28 mouse cellular contexts compared by ENCODE assay signal in genomic region chr1:161281054-161281688, GRCm38 (mm10). TPM values are rescaled to one million over a fixed set of nuclear protein-coding genes. Genes with fewer than 3 reads are reported as not detected.
DNase-seq lines count a peak whose midpoint lies in the region; ATAC-seq and TF ChIP-seq lines count a peak whose summit lies in the region.
"Had no signal": no experiment of that assay in that cellular context is flagged by ENCODE, and none has a peak within 500 bp of the region (broad histone marks: within the 10 kb centered on the region; RNA-seq: fewer than 3 reads in every experiment).

No protein-coding gene starts in this region.

- no peaks in the 10 kb centered on the region for H3K36me3 ChIP-seq in liver, embryonic 13.5 days
- no peaks in the 10 kb centered on the region for H3K36me3 ChIP-seq in liver, postnatal 0 days (replicated peaks; ENCODE audit: insufficient read depth, low read length)
- H3K36me3 ChIP-seq in CH12.LX (replicated peaks in 1 of 2; ENCODE audit: control insufficient read depth in 1 of 2, insufficient read depth in 1 of 2, low read length in 1 of 2): no peaks in the 10 kb centered on the region
- no peaks in the 10 kb centered on the region for H3K36me3 ChIP-seq in splenic B cell, adult 2 months (ENCODE audit: control insufficient read depth, insufficient read depth, low read length, poor library complexity, severe bottlenecking)
- H3K36me3 ChIP-seq: heart, embryonic 12.5 days; liver, embryonic 15.5 days had no signal

- no peak overlapping the region for H3K9ac ChIP-seq in liver, embryonic 13.5 days
- no peak overlapping the region for H3K9ac ChIP-seq in liver, postnatal 0 days (replicated peaks)
- H3K9ac ChIP-seq in CH12.LX (ENCODE audit: insufficient read depth, low read depth): no peak overlapping the region
- H3K9ac ChIP-seq: heart, embryonic 12.5 days; liver, embryonic 15.5 days had no signal

- 0 out of 2 replicates have a peak, but pooled peaks cover 2% of the 10 kb centered on the region for H3K27me3 ChIP-seq in liver, embryonic 13.5 days
- no peaks in the 10 kb centered on the region for H3K27me3 ChIP-seq in liver, postnatal 0 days (ENCODE audit: insufficient read depth, low read length)
- H3K27me3 ChIP-seq in CH12.LX (replicated peaks): no peaks in the 10 kb centered on the region
- H3K27me3 ChIP-seq in splenic B cell, adult 2 months (ENCODE audit: control insufficient read depth, insufficient read depth, low read length, poor library complexity, severe bottlenecking): no peaks in the 10 kb centered on the region
- H3K27me3 ChIP-seq: heart, embryonic 12.5 days; liver, embryonic 15.5 days; Patski had no signal

- no peak for TF ChIP-seq EP300 in liver, postnatal 0 days (IDR thresholded peaks at IDR 0.05; ENCODE audit: low read depth)
- TF ChIP-seq EP300 in CH12.LX (IDR thresholded peaks at IDR 0.05; ENCODE audit: low read length): no peak

- no peak for TF ChIP-seq RAD21 in CH12.LX (IDR thresholded peaks at IDR 0.05; ENCODE audit: low read depth, low read length)

- no peaks in the 10 kb centered on the region for H3K9me3 ChIP-seq in liver, embryonic 13.5 days (replicated peaks)
- H3K9me3 ChIP-seq in liver, postnatal 0 days (ENCODE audit: low read length): no peaks in the 10 kb centered on the region
- no peaks in the 10 kb centered on the region for H3K9me3 ChIP-seq in CH12.LX (replicated peaks; ENCODE audit: low read length)
- H3K9me3 ChIP-seq: heart, embryonic 12.5 days; liver, embryonic 15.5 days had no signal

- no peak overlapping the region for H3K4me3 ChIP-seq in liver, embryonic 13.5 days (replicated peaks)
- H3K4me3 ChIP-seq in liver, postnatal 0 days (ENCODE audit: low read depth, low read length): no peak overlapping the region
- no peak overlapping the region for H3K4me3 ChIP-seq in CH12.LX (replicated peaks in 1 of 3; ENCODE audit: low read depth in 2 of 3, low read length in 2 of 3, poor library complexity in 1 of 3)
- H3K4me3 ChIP-seq: erythroblast, embryonic 14.5 days; gastrocnemius, adult 2 months; heart, adult 2 months; heart, embryonic 12.5 days; liver, embryonic 15.5 days had no signal

- 57% methylated on average over 3 of the region's 3 CpGs for WGBS in liver, embryonic 13.5 days (ENCODE audit: insufficient replicate concordance)
- 69% methylated on average over 3 of the region's 3 CpGs for WGBS in liver, postnatal 0 days (ENCODE audit: insufficient replicate concordance)

- DNase-seq in adrenal gland, adult 2 months: peak; percentile 11
- DNase-seq in adrenal gland, adult 18-20 months (ENCODE audit: low spot score in 2 of 2): no peak
- no peak for DNase-seq in liver, embryonic 13.5 days
- no peak for DNase-seq in liver, postnatal 0 days
- no peak for DNase-seq in CH12.LX (ENCODE audit: extremely low read depth)
- peak; percentile 8 for DNase-seq in splenic B cell, adult 2 months (ENCODE audit: low read depth, low spot score)
- no peak for DNase-seq in kidney, adult 8-10 months
- no peak for DNase-seq in layer of hippocampus, postnatal 36 days
- DNase-seq: cerebellum, adult 11 months; cerebellum, adult 9-11 months; gastrocnemius, adult 2 months; gastrocnemius, postnatal 36 days; heart, adult 2 months; heart, postnatal 10 days; kidney, adult 18-20 months; kidney, postnatal 36 days; left cerebral cortex, postnatal 4 days; lung, postnatal 4 days; midbrain, embryonic 14.5 days; right cerebral cortex, postnatal 25 days; thymus, adult 2 months; thymus, postnatal 36 days had no signal

- in situ Hi-C loops in CH12.LX (cut with MboI; ENCODE audit: low pct_ligation_motif_present, low pct_unique_long_range_greater_than_20kb, low sequenced_read_pairs): no loop called here

- no peak for TF ChIP-seq POLR2A in CH12.LX (IDR thresholded peaks at IDR 0.05; ENCODE audit: low read depth, low read length)

- dilution Hi-C loops in CH12.LX (cut with MboI; ENCODE audit: extremely low pct_ligation_motif_present, extremely low pct_unique_long_range_greater_than_20kb, low sequenced_read_pairs): no loop called here

- no peaks in the 10 kb centered on the region for H3K4me1 ChIP-seq in liver, embryonic 13.5 days (replicated peaks)
- H3K4me1 ChIP-seq in liver, postnatal 0 days (ENCODE audit: insufficient read depth): no peaks in the 10 kb centered on the region
- peaks cover 0 to 4% of the 10 kb centered on the region in 2 experiments; a peak in 1 of 4 replicates for H3K4me1 ChIP-seq in CH12.LX (ENCODE audit: control insufficient read depth in 1 of 2, insufficient read depth in 2 of 2)
- H3K4me1 ChIP-seq: heart, embryonic 12.5 days; liver, embryonic 15.5 days had no signal

- no peak for TF ChIP-seq CTCF in liver, postnatal 0 days (IDR thresholded peaks at IDR 0.05; ENCODE audit: low read depth)
- TF ChIP-seq CTCF in CH12.LX (conservative IDR thresholded peaks at IDR 0.05 in 1 of 2, IDR thresholded peaks at IDR 0.05 in 1 of 2; ENCODE audit: low read depth in 2 of 2, low read length in 2 of 2): no peak

- no peak overlapping the region for H3K4me2 ChIP-seq in liver, embryonic 13.5 days
- no peak overlapping the region for H3K4me2 ChIP-seq in liver, postnatal 0 days (ENCODE audit: low read depth, low read length)
- H3K4me2 ChIP-seq in CH12.LX (ENCODE audit: insufficient read depth, low read depth, poor library complexity, severe bottlenecking): no peak overlapping the region
- H3K4me2 ChIP-seq: heart, embryonic 12.5 days; liver, embryonic 15.5 days had no signal

- 0 out of 2 replicates have a peak, but pooled peaks have one; percentile 20 for ATAC-seq in liver, embryonic 13.5 days (ENCODE audit: low read depth)
- no peak for ATAC-seq in liver, postnatal 0 days
- ATAC-seq: forebrain, embryonic 16.5 days; hindbrain, embryonic 16.5 days; Patski had no signal

- H3K27ac ChIP-seq in liver, embryonic 13.5 days: no peak overlapping the region
- no peak overlapping the region for H3K27ac ChIP-seq in liver, postnatal 0 days (ENCODE audit: low read depth)
- no peak overlapping the region for H3K27ac ChIP-seq in CH12.LX (ENCODE audit: insufficient read depth, low read depth)
- H3K27ac ChIP-seq: gastrocnemius, adult 2 months; heart, adult 2 months; liver, embryonic 15.5 days had no signal

- H3K79me2 ChIP-seq in CH12.LX (replicated peaks; ENCODE audit: control insufficient read depth, extremely low read depth, insufficient read depth, poor library complexity, severe bottlenecking): no peaks in the 10 kb centered on the region

TF ChIP-seq in CH12.LX, 34 proteins besides CTCF, POLR2A, EP300 and RAD21:
- TF ChIP-seq JUND (conservative IDR thresholded peaks at IDR 0.05; ENCODE audit: low read depth, low read length): no peak
- no peak for TF ChIP-seq SMC3 (IDR thresholded peaks at IDR 0.05; ENCODE audit: low read depth, low read length)
- no peak for TF ChIP-seq CHD2 (IDR thresholded peaks at IDR 0.05; ENCODE audit: low read length)
- no peak for TF ChIP-seq ELF1 (IDR thresholded peaks at IDR 0.05; ENCODE audit: low read depth, low read length)
- 0 out of 2 replicates have a peak, but pooled peaks have one; percentile 31 for TF ChIP-seq MAFK (IDR thresholded peaks at IDR 0.05; ENCODE audit: insufficient replicate concordance, low read length)
- no peak; the same call in 1 of the 2 replicates for TF ChIP-seq USF2 (conservative IDR thresholded peaks at IDR 0.05; ENCODE audit: low read depth, low read length)

RNA-seq across cellular contexts. Expression of gene Prdx6, which starts 30.2 kb away (rescaled TPM):
- 100 to 1,000 TPM; 283 to 597 TPM for total RNA-seq in adrenal gland, adult 2 months (2021)
- 103 and 130 TPM in 2 replicates for polyA plus RNA-seq in adrenal gland, adult 2 months (2012; rRNA removed)
- total RNA-seq in adrenal gland, adult 18-20 months (2021): 100 to 1,000 TPM; 307 to 605 TPM
- polyA plus RNA-seq in liver, embryonic 13.5 days (2015; fragmentation: Nextera tagmentation; extraction: Ambion mirVana): 457 and 472 TPM in 2 replicates
- 516 and 560 TPM in 2 replicates for polyA plus RNA-seq in liver, postnatal 0 days (2015; fragmentation: Nextera tagmentation; extraction: Ambion mirVana)
- total RNA-seq in CH12.LX (2012; rRNA removed) (102 and 132 TPM in 2 replicates), CH12.LX (2014; rRNA removed) (232 and 244 TPM in 2 replicates)
- 264 and 277 TPM in 2 replicates for polyA plus RNA-seq in CH12.LX (2012; ENCODE audit: insufficient read length, low read depth)
- 100 to 1,000 TPM; 311 to 331 TPM for total RNA-seq in layer of hippocampus, postnatal 36 days (2021)

Comparison
In these comparisons a context has a peak if more than half of its experiments do, and no peak if none do; other contexts are left out.
1. DNase-seq: peak in adrenal gland, adult 2 months (single experiment) and splenic B cell, adult 2 months (single experiment); none in adrenal gland, adult 18-20 months (0 of 2), liver, embryonic 13.5 days (single experiment), liver, postnatal 0 days (single experiment), CH12.LX (single experiment), kidney, adult 8-10 months (0 of 2) and layer of hippocampus, postnatal 36 days (0 of 2).